Mouse (Mus musculus) brown adipose tissue, adult 24 weeks (tissue): ENCODE data around the gene Olfr1346. TPM values are rescaled to one million over a fixed set of nuclear protein-coding genes. Genes with fewer than 3 reads are reported as not detected.
"Not testable (repeated sequence)": the region's sequence is repeated elsewhere in the genome, so short reads cannot be mapped to it uniquely, and the experiment has no call there.

Source experiments
- H3K27ac ChIP-seq: fragments of 200-500 bp; replicated peaks from 2 replicates; pipeline ENCODE4 v1.5.1; 2012; ENCODE audit warnings: low read depth, mild to moderate bottlenecking, low read length
- H3K4me1 ChIP-seq: fragments of 200-500 bp; 2 replicates; pipeline ENCODE4 v1.6.1; 2012; ENCODE audit warnings: low read length, mixed read lengths; ENCODE audit not compliant: control insufficient read depth, insufficient read depth, insufficient read length
- H3K4me3 ChIP-seq: fragments of 200-500 bp; 2 replicates; pipeline ENCODE4 v1.5.1; 2012; ENCODE audit warnings: low read depth, mild to moderate bottlenecking, low read length, moderate library complexity; ENCODE audit not compliant: insufficient read depth
- polyA plus RNA-seq: library from polyadenylated mRNA; stranded (reverse); fragments of >200 nt; gene quantifications from 2 replicates; pipeline ENCODE4 v1.2.4, GENCODE M21; 2012; ENCODE audit not compliant: missing spikeins, insufficient read depth, insufficient read length

The Olfr1346 gene
- not detected in 2 replicates for polyA plus RNA-seq

DNA sequence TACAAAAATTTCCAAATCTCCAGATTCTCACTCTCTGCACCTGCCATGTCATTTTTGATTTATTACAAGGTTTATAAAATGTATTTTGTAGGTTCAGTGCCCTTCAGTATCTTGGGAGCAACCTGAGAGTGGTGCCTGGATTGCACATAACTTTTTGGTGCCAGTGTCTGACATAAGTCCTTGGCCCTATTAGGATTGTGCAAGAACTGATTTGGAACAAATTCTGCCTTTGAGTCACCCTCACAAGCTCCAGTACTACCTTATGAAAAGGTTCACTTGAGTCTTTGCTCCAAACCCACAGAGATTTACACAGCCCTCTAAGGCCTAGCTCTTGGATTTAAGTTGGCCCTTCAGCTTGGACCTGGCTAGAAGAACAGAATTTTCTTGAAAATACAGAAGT is at the start of gene Olfr1346:
Olfr1346 (plus strand) TSS at position 151 of the 400 bp plus-strand sequence.
- Histone ChIP-seq H3K27ac (no peak within 1 kb of the TSS), H3K4me3 (no peak within 1 kb of the TSS), H3K4me1 (no peaks in the 10 kb centered on the region)

DNA sequence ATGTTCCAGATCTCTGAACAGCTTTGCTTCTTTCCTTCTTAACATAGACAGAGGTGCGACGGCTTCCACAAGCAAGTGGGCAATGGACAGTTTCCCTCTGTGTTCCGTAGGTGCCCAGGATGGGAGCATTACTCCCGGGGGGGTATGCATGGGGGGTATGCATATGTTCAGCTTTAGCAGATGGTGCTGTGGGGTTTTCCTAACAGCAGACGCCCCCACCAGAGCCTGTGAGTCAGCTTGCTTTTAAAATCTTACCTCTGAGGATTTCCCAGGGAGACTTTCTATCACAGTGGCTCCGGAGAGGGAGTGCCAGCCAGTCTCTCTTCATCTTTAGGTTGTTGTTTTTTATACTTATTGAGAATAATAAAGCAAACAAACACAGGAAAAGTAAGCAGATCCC is 47.0 kb upstream of the Olfr1346 start:
- H3K4me1 ChIP-seq, result no peaks in the 10 kb centered on the region
- H3K4me3 ChIP-seq, result no peak overlapping the region
- no peak overlapping the region for H3K27ac ChIP-seq

DNA sequence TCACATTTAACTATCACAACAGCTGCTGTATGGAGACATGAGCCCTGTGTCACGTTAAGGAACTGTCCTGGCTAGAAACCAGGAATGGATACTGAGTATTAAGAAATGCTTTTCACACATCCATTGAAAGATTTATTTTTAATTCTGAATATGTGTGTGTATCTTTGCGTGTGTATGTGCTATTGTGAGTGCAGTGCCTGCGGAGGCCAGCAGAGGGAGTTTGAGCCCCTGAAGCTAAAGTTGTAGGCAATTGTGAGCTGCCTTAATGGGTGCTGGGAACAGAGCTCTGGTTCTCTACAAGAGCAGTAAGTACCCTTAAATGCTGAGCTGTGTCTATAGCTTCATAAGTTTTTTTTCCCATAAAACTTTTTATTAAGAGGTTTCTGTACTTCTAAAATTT is 37.5 kb upstream of the Olfr1346 start:
- Histone ChIP-seq H3K4me1 (no peaks in the 10 kb centered on the region), H3K4me3 (no peak overlapping the region), H3K27ac (no peak overlapping the region)

DNA sequence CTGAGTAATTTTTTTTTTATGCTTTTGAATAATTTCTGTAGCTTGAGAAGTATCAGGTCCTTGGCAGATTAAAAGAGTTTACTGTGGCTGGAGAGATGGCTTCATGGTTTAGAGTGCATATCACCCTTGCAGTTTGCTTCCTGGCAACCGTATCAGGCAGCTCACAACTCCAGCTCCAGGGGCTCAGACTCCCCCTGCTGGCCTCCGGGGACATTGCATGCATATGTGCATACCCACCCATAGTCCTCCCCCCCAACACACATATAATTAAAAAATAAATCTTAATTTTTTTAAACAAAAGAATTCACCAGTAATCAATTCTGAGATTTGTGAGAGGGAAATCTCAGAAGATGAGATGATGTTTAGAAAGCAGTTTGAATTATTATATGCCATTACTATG is 36.6 kb upstream of the Olfr1346 start:
- Histone ChIP-seq H3K27ac (no peak overlapping the region), H3K4me1 (no peaks in the 10 kb centered on the region), H3K4me3 (no peak overlapping the region)

DNA sequence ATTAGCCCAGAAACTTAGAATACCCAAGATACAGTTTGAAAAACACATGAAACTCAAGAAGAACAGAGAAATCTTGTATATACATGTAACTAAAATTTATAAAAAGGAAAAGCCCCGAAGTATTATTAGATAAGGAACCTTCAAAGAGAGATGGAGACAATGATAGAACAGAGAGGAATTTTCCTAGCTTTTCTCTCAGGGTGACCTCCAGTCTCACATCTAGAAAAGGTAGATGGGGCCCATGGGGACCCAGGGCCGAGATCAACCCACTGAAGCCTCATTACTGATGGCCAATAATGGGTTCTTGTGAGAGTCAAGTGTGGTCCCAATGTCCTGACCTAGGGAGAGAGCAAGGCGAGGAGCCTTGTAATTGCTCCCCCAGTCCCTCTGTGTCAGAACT is 28.5 kb upstream of the Olfr1346 start, which contains the start of gene Olfr1344:
Olfr1344 (plus strand) TSS at position 301 of the 400 bp plus-strand sequence.
- H3K4me3 ChIP-seq, result no peak within 1 kb of the TSS
- no peak within 1 kb of the TSS for H3K27ac ChIP-seq
- no peaks in the 10 kb centered on the region for H3K4me1 ChIP-seq

DNA sequence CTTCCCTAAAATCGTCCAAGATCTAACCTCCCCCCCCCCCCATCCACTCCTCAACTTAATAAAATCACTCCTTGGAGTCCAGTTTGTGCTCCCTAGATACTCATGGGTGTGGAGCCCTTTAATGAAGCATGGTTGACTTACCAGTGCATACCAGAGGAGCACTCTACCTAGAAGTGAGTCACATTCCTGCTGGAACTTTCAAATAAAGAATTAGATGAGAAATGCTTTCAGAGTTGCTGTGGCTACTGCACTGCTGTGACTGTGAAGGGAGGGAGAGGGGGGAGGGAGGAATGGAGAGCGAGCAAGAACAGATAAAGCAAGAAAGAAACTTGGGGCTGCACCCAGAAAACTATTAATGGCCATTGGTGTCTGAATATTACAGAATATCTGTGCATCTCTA is 25.7 kb upstream of the Olfr1346 start:
- Histone ChIP-seq H3K4me1 (no peaks in the 10 kb centered on the region), H3K27ac (no peak overlapping the region), H3K4me3 (no peak overlapping the region)

DNA sequence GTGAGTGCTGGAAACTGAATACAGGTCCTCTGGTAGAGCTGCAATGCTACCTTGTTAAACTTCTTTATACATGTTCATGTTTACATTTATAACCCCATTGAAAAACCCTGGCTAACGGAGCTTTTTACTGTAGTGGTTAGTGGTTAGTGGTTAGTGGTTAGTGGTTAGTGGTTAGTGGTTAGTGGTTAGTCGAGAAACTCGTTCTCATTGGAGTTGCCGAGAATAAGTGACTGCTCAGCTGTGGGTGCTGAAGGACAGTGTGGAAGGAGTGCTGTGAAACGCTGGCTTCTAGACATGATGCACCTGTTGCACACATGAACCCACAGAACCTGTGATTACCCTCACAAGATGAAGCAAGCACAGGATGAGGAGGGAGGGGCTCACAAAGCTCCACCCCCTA is 19.1 kb upstream of the Olfr1346 start:
- Histone ChIP-seq H3K4me3 (no peak overlapping the region), H3K4me1 (no peaks in the 10 kb centered on the region), H3K27ac (no peak overlapping the region)

DNA sequence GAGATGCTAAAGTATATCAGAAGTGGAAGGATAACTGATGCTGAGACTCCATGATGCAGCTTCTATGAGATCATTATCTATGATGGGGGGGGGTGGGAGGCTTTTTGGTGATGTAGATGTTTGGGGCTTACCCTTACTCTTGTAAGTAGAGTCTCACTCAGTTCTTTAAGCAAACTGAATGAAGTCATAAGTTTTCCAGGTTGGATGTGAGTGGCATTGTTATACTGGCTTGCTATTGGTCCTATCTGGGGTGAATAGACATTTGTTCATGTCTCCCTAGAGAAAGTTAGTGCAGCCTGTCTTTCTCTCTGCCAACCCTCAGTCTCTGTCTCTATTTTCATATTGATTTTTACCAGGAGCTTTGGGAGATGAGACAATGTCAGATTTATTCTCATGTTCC is 11.0 kb upstream of the Olfr1346 start, which contains the start of gene Olfr1336:
Olfr1336 (plus strand) TSS at position 301 of the 400 bp plus-strand sequence.
- no peak within 1 kb of the TSS for H3K4me3 ChIP-seq
- H3K4me1 ChIP-seq, result no peaks in the 10 kb centered on the region
- no peak within 1 kb of the TSS for H3K27ac ChIP-seq

DNA sequence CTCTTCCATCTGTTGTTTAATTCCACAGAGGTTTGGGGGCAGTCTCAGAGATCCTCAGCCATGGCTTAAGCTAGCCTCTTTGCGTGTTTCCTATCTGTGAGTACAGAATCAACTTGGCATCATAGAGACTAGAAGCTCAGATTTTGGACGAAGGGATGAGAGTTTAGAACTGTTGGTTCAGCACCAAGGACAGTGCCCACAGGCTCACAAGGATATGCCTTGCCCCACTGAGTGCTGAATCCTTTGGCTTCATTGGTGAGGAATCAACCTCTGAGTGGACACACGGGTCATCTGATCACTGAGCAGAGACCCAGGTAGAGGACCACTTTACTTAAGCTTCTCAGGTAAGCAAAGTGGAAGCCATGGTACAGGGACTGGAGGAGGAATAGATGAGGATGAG is 10.5 kb upstream of the Olfr1346 start:
- no peak overlapping the region for H3K4me3 ChIP-seq
- H3K27ac ChIP-seq, result no peak overlapping the region
- H3K4me1 ChIP-seq, result no peaks in the 10 kb centered on the region

DNA sequence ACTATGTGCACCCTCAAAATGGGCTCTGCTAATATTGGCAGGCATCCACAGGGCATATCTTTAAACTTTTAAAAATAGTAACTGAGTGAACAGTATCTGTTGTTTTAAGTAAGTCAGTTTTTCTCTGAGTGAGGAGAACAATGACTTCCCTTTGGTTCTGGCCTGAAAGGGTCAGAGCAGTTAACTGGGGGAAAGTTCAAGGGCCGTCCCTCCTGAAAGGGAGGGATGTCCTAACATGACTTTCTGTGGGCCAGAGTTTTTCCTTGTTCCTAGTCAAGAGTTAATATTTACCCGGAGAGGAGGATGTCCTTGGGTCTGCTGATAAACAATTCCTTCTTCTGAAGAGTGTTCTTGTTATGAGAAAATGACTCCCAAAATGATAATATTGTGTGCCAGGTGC is 10.7 kb downstream of the Olfr1346 start:
- not testable (repeated sequence) for H3K4me3 ChIP-seq, H3K4me1 ChIP-seq, H3K27ac ChIP-seq

DNA sequence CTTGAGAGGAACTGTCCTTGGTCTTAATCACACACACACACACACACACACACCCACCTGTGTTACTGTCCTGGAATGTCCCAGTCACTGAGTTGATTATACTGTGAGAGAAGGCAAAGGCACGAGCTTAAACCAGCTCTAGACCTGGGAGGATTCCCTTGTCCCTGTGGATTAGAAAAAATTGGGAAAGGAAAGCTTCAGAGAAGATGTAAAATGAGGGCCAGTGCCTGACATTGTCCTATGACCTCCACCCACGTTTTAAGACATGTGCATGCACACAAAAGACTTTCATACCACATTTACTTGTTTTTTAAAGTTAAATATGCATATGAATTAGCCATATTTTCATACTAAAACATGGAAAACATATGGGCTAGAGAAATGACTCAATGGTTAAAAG is 19.9 kb downstream of the Olfr1346 start, which contains the start of gene Olfr5:
Olfr5 (minus strand) TSS at position 101 of the 400 bp plus-strand sequence.
- Histone ChIP-seq H3K4me1 (no peaks in the 10 kb centered on the region), H3K4me3 (no peak within 1 kb of the TSS), H3K27ac (no peak within 1 kb of the TSS)

DNA sequence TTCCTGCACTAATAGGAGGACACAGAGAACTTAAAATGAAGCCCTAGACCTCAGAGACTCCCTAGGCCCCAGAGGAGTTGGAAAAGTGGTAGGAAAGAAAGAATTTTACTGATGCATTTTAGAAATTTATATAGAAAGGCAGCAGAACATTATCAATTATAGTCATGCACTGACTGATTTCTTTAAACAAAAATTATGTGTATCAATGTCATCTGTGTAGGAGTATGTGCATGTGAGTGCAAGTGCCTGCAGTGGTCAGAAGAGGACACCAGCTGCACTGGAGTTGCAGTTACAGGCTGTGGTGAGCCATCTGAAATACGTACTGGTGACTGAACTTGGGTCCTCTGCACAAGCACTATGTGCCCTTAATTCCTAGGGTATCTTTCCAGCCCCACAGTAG is 32.8 kb downstream of the Olfr1346 start, which contains the start of gene Olfr1347:
Olfr1347 (minus strand) TSS at position 101 of the 400 bp plus-strand sequence.
- Histone ChIP-seq H3K27ac (no peak within 1 kb of the TSS), H3K4me3 (no peak within 1 kb of the TSS), H3K4me1 (no peaks in the 10 kb centered on the region)

DNA sequence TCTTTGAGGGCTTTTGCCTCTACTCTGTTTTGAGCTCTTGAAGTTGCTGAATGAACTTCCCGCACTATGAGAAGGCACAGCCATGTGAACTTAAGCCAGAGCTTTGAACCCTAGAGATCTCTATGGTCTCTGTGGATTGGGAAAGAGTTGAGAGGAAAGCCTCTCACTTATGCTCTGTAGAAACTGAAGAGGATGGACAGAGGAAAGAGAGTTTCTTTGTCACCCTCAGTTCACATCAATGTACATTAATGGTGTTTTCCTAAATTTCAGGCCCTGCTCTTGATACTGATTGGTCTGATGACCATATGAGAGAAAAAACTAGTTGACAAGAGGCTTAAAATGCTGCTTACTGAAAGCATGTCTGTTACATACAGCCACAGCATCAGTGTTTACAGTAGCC is 41.7 kb downstream of the Olfr1346 start, which contains the start of gene Olfr1348:
Olfr1348 (minus strand) TSS at position 101 of the 400 bp plus-strand sequence.
- H3K4me1 ChIP-seq, result no peaks in the 10 kb centered on the region
- H3K27ac ChIP-seq, result no peak within 1 kb of the TSS
- no peak within 1 kb of the TSS for H3K4me3 ChIP-seq

DNA sequence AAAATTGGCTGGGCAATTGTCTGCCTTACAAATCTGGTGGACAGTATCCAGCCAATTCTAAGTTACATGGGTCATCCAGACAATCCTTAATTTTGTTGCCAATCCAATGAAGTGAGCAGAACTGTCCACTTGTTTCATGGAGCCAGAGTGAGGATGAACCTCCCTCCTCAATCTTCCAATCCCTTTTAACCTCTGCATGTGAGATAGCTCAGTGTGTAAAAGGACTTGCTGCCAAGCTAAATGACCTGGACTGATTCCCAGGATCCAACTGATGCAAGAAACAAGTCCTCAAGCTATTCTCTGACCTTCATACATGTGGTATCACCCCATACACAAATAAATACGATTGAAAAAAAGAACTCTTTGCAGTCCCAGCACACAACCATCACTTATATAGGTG is 54.8 kb downstream of the Olfr1346 start:
- Histone ChIP-seq H3K27ac (no peak overlapping the region), H3K4me1 (no peaks in the 10 kb centered on the region), H3K4me3 (no peak overlapping the region)

DNA sequence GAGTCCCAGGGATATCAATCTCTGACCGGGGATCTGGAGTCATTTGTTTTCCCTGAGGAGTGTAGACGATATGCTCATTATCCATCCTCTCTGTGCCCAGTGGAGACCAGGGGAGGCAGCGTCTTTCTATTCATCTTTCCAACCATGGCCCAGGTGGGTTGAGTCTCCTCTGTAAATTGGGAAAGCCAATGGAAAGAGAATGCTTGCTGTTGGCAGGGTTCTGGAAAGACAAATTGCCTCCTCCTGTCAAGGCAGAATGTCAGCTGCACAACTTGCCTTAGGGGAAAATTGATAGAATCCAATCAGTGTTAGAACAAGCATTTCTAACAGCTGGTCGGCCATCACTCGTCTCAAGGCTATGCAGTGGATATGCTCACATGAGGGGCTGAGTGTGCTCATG is 55.9 kb downstream of the Olfr1346 start, which contains the start of gene Olfr1349:
Olfr1349 (minus strand) TSS at position 101 of the 400 bp plus-strand sequence.
- no peak within 1 kb of the TSS for H3K4me3 ChIP-seq
- H3K4me1 ChIP-seq, result no peaks in the 10 kb centered on the region
- no peak within 1 kb of the TSS for H3K27ac ChIP-seq

DNA sequence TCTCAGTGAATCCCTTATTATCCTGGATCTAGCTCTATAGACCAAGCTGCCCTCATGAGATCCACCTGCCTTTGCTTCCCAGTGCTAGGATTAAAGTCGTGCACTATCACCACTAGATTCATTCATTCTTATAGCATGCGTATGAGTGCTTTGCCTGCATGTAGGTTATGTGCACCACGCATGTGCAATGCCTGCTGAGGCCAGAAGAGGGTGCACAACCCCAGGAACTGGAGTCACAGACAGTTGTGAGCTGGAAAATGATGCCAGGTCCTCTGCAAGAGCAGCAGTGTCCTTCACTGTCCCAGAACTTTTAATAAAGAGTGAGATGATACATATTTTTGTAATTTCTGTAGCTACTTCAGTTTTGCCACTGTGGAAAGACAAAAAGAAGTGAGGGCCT is 58.1 kb downstream of the Olfr1346 start:
- no peak overlapping the region for H3K4me3 ChIP-seq
- H3K4me1 ChIP-seq, result no peaks in the 10 kb centered on the region
- H3K27ac ChIP-seq, result no peak overlapping the region
